Mouse (Mus musculus) MEL (cell line): Measurements from ENCODE around the gene Rpl15. TPM values are rescaled to one million over a fixed set of nuclear protein-coding genes. Genes with fewer than 3 reads are reported as not detected.
"Not testable (repeated sequence)": the region's sequence is repeated elsewhere in the genome, so short reads cannot be mapped to it uniquely, and the experiment has no call there.

Source experiments
- DNase-seq: peaks from one replicate; pipeline ENCODE4 v3.0.0; 2011; ENCODE audit warnings: low read depth, low spot score
- H3K27ac ChIP-seq: 2 replicates; pipeline ENCODE4 v1.5.1; 2012; ENCODE audit warnings: low read depth, mild to moderate bottlenecking, control low read depth, low read length, moderate library complexity; ENCODE audit not compliant: control insufficient read depth
- H3K27me3 ChIP-seq, 2 experiments: fragments of 150-350 bp in 1 of 2; sonication (generic) in 1 of 2; 2 replicates each; pipeline ENCODE4 v1.6.1; 2012; ENCODE audit warnings: low read length in 2 of 2, mild to moderate bottlenecking in 2 of 2, improper control_type of control experiment in 1 of 2, moderate library complexity in 1 of 2; ENCODE audit not compliant: insufficient read depth in 2 of 2, control insufficient read depth in 1 of 2
- H3K36me3 ChIP-seq, 2 experiments: 2 replicates each; pipeline ENCODE4 v1.6.1; 2012 to 2014; ENCODE audit warnings: low read length in 2 of 2, improper control_type of control experiment in 1 of 2, inconsistent platforms in 1 of 2, mild to moderate bottlenecking in 1 of 2; ENCODE audit not compliant: insufficient read depth in 2 of 2, control insufficient read depth in 1 of 2
- H3K4me1 ChIP-seq, 2 experiments: fragments of 150-350 bp in 1 of 2; sonication (generic) in 1 of 2; 2 replicates each; pipeline ENCODE4 v1.6.1; 2012; ENCODE audit warnings: low read length in 2 of 2, improper control_type of control experiment in 1 of 2, mild to moderate bottlenecking in 1 of 2; ENCODE audit not compliant: insufficient read depth in 2 of 2, control insufficient read depth in 1 of 2
- H3K4me3 ChIP-seq, 2 experiments: fragments of 150-350 bp in 1 of 2; sonication (generic) in 1 of 2; 2 replicates each; pipeline ENCODE4 v1.5.1; 2012; ENCODE audit warnings: low read depth in 2 of 2, low read length in 2 of 2, mild to moderate bottlenecking in 2 of 2, moderate library complexity in 2 of 2, control low read depth in 1 of 2, improper control_type of control experiment in 1 of 2; ENCODE audit not compliant: control insufficient read depth in 1 of 2, insufficient read depth in 1 of 2
- H3K79me2 ChIP-seq: 2 replicates; pipeline ENCODE4 v1.6.1; 2012; ENCODE audit warnings: mild to moderate bottlenecking, low read length, moderate library complexity; ENCODE audit not compliant: control insufficient read depth, poor library complexity, insufficient read depth
- H3K9ac ChIP-seq: 2 replicates; pipeline ENCODE4 v1.6.1; 2012; ENCODE audit warnings: low read depth, mild to moderate bottlenecking, control low read depth, low read length, moderate library complexity; ENCODE audit not compliant: control insufficient read depth, poor library complexity, severe bottlenecking
- H3K9me3 ChIP-seq: fragments of 150-350 bp; sonication (generic); replicated peaks from 2 replicates; pipeline ENCODE4 v1.6.1; 2012; ENCODE audit warnings: mild to moderate bottlenecking, low read length, improper control_type of control experiment, moderate library complexity; ENCODE audit not compliant: insufficient read depth
- EP300 ChIP-seq, 2 experiments: IDR thresholded peaks; 2 replicates each; pipeline ENCODE4 v1.6.1; 2011; ENCODE audit warnings: improper control_type of control experiment in 2 of 2, low read length in 2 of 2, low read depth in 1 of 2, mild to moderate bottlenecking in 1 of 2
- ETS1 ChIP-seq: IDR thresholded peaks from 2 replicates; pipeline ENCODE4 v1.6.1; 2012; ENCODE audit warnings: low read depth, mild to moderate bottlenecking, inconsistent platforms, low read length, improper control_type of control experiment, moderate library complexity
- GABPA ChIP-seq: IDR thresholded peaks from 2 replicates; pipeline ENCODE4 v1.6.1; 2012; ENCODE audit warnings: low read depth, mild to moderate bottlenecking, inconsistent platforms, low read length, improper control_type of control experiment, moderate library complexity
- HCFC1 ChIP-seq: IDR thresholded peaks from 2 replicates; pipeline ENCODE4 v1.6.1; 2012; ENCODE audit warnings: low read depth, mild to moderate bottlenecking, inconsistent platforms, low read length, improper control_type of control experiment, moderate library complexity
- MAX ChIP-seq: IDR thresholded peaks from 2 replicates; pipeline ENCODE4 v1.6.1; 2011; ENCODE audit warnings: low read length, improper control_type of control experiment
- MYC ChIP-seq: IDR thresholded peaks from 2 replicates; pipeline ENCODE4 v1.6.1; 2011; ENCODE audit warnings: low read depth, mild to moderate bottlenecking, low read length, improper control_type of control experiment, moderate library complexity
- SIN3A ChIP-seq: IDR thresholded peaks from 2 replicates; pipeline ENCODE4 v1.6.1; 2012; ENCODE audit warnings: low read length, improper control_type of control experiment, inconsistent platforms
- SMC3 ChIP-seq: IDR thresholded peaks from 2 replicates; pipeline ENCODE4 v1.6.1; 2011; ENCODE audit warnings: low read depth, low read length, improper control_type of control experiment
- TBP ChIP-seq: IDR thresholded peaks from 2 replicates; pipeline ENCODE4 v1.8.0; 2011; ENCODE audit warnings: low read depth, low read length, improper control_type of control experiment
- ZNF384 ChIP-seq: IDR thresholded peaks from 2 replicates; pipeline ENCODE4 v1.6.1; 2012; ENCODE audit warnings: low read depth, mild to moderate bottlenecking, inconsistent platforms, low read length, improper control_type of control experiment
- polyA plus RNA-seq, 2 experiments: library from polyadenylated mRNA; stranded (reverse) in 1 of 2; unstranded in 1 of 2; fragments of >175 nt in 1 of 2; fragments of >200 nt in 1 of 2; gene quantifications; 2 replicates each; pipeline versions ENCODE4 v1.2.1 to v1.2.4; 2012; ENCODE audit warnings: low replicate concordance in 2 of 2, low read depth in 1 of 2; ENCODE audit not compliant: insufficient read length in 2 of 2, insufficient read depth in 1 of 2, missing spikeins in 1 of 2
- total RNA-seq: library from RNA; depleted of rRNA; stranded (reverse); fragments of 300-350 nt; gene quantifications from 2 replicates; pipeline ENCODE4 v1.2.3, GENCODE M21; 2012

Rpl15 gene
- total and polyA plus RNA-seq, 3 experiments, result 99.6 to 1,810 (median 885) TPM

GRCm38 (mm10) chr14:18236496-18237235, 34.5 kb downstream of the Rpl15 start:
- not testable (repeated sequence) for H3K27ac ChIP-seq, H3K27me3 ChIP-seq, DNase-seq

GRCm38 (mm10) chr14:18233981-18234960, 36.9 kb downstream of the Rpl15 start:
- TF ChIP-seq EP300 (IDR thresholded peaks at IDR 0.05; ENCODE audit: low read depth in 1 of 2, low read length in 2 of 2), result 0 out of 4 replicates have a peak, but pooled peaks of 1 of the 2 experiments have one; percentile 9
- 0 out of 2 replicates have a peak, but pooled peaks have one; percentile 16 for TF ChIP-seq ETS1
- peak; percentile 37; the same call in 1 of the 2 replicates for TF ChIP-seq SIN3A
- no peak for TF ChIP-seq HCFC1
- peak; percentile 1; the same call in 1 of the 2 replicates for TF ChIP-seq MAX
- no peak for TF ChIP-seq SMC3
- TF ChIP-seq TBP, result 0 out of 2 replicates have a peak, but pooled peaks have one; percentile 26
- TF ChIP-seq, all 39 proteins: peak for 5
- peak overlapping the region; percentile 26 to 44 for H3K4me3 ChIP-seq
- peak overlapping the region; percentile 15 for H3K27ac ChIP-seq
- no peaks in the 10 kb centered on the region for H3K27me3 ChIP-seq
- H3K9me3 ChIP-seq, result no peaks in the 10 kb centered on the region
- peaks cover 0 to 16% of the 10 kb centered on the region in 2 experiments; a peak in 2 of 4 replicates for H3K36me3 ChIP-seq
- peaks cover 2 to 10% of the 10 kb centered on the region in 2 experiments for H3K4me1 ChIP-seq
- peak; percentile 74 for DNase-seq
- H3K9ac ChIP-seq, result peak overlapping the region; percentile 47
- H3K79me2 ChIP-seq, result peaks cover 3% of the 10 kb centered on the region; the same call in 1 of the 2 replicates

More at GRCm38 (mm10) chr14:18236496-18237235, 34.5 kb downstream of the Rpl15 start:
- TF ChIP-seq ZNF384, result peak; percentile 51
- H3K36me3 ChIP-seq, result peaks cover 0 to 20% of the 10 kb centered on the region in 2 experiments; a peak in 2 of 4 replicates
- not testable (repeated sequence) for H3K9me3 ChIP-seq, H3K4me3 ChIP-seq, H3K79me2 ChIP-seq, H3K4me1 ChIP-seq, H3K9ac ChIP-seq

- Histone ChIP-seq H3K4me1 (peaks cover 2 to 10% of the 10 kb centered on the region in 2 experiments), H3K36me3 (peaks cover 0 to 16% of the 10 kb centered on the region in 2 experiments; a peak in 2 of 4 replicates), H3K27ac (no peak overlapping the region), H3K79me2 (peaks cover 2% of the 10 kb centered on the region; the same call in 1 of the 2 replicates), H3K9me3 (no peaks in the 10 kb centered on the region), H3K27me3 (no peaks in the 10 kb centered on the region), H3K9ac (no peak overlapping the region), H3K4me3 (no peak overlapping the region; a peak in 1 of 4 replicates)
- TF ChIP-seq MYC (no peak), GABPA (no peak)
- DNase-seq, result no peak
Measured at GRCm38 (mm10) chr14:18233076-18233475, 38.1 kb downstream of the Rpl15 start.

- not testable (repeated sequence) for H3K9ac ChIP-seq, H3K79me2 ChIP-seq, H3K27ac ChIP-seq, DNase-seq, H3K9me3 ChIP-seq, H3K4me3 ChIP-seq, H3K27me3 ChIP-seq, H3K4me1 ChIP-seq
- H3K36me3 ChIP-seq, result peaks cover 0 to 12% of the 10 kb centered on the region in 2 experiments; a peak in 2 of 4 replicates
Measured at GRCm38 (mm10) chr14:18231866-18232265, 39.3 kb downstream of the Rpl15 start.

GRCm38 (mm10) chr14:18229751-18230150, 41.4 kb downstream of the Rpl15 start:
- H3K9ac ChIP-seq, H3K9me3 ChIP-seq, H3K27me3 ChIP-seq, H3K27ac ChIP-seq, H3K4me3 ChIP-seq, H3K4me1 ChIP-seq, H3K79me2 ChIP-seq, DNase-seq: not testable (repeated sequence)
- H3K36me3 ChIP-seq, result peaks cover 0 to 12% of the 10 kb centered on the region in 2 experiments; a peak in 2 of 4 replicates
